ENCODE assay signal across 8 mouse cellular contexts in genomic region chr1:137927953-137928352, GRCm38 (mm10).
A peak's percentile ranks its signal among the peaks of the same experiment; 100 is the strongest.
DNase-seq lines count a peak whose midpoint lies in the region; ATAC-seq and TF ChIP-seq lines count a peak whose summit lies in the region.

No protein-coding gene starts in this region.

- no peaks in the 10 kb centered on the region for H3K9me3 ChIP-seq in hindbrain, postnatal 0 days (ENCODE audit: low read length)
- H3K9me3 ChIP-seq in limb, embryonic 10.5 days (replicated peaks) = no peaks in the 10 kb centered on the region
- no peaks in the 10 kb centered on the region for H3K9me3 ChIP-seq in midbrain, embryonic 15.5 days

- DNase-seq in adrenal gland, adult 2 months = peak; percentile 72
- peak; percentile 83 for DNase-seq in embryo, embryonic 10 days (ENCODE audit: low spot score)
- peak; percentile 61 for DNase-seq in gastrocnemius, postnatal 25 days
- DNase-seq in hindbrain, postnatal 0 days (ENCODE audit: low spot score) = peak; percentile 87
- peak; percentile 64 for DNase-seq in limb, embryonic 10.5 days (ENCODE audit: low spot score)
- DNase-seq in urinary bladder, postnatal 25 days (ENCODE audit: low spot score) = peak; percentile 28

- WGBS in hindbrain, postnatal 0 days = 8% methylated on average over 11 of the region's 11 CpGs
- 40% methylated on average over 11 of the region's 11 CpGs for WGBS in limb, embryonic 10.5 days
- 11% methylated on average over 11 of the region's 11 CpGs for WGBS in midbrain, embryonic 15.5 days

- no peaks in the 10 kb centered on the region for H3K27me3 ChIP-seq in hindbrain, postnatal 0 days (ENCODE audit: insufficient read depth, low read length)
- H3K27me3 ChIP-seq in limb, embryonic 10.5 days (ENCODE audit: low read depth, poor library complexity, severe bottlenecking) = no peaks in the 10 kb centered on the region
- H3K27me3 ChIP-seq in midbrain, embryonic 15.5 days (replicated peaks) = no peaks in the 10 kb centered on the region

- peaks cover 12% of the 10 kb centered on the region; the same call in 1 of the 2 replicates for H3K36me3 ChIP-seq in hindbrain, postnatal 0 days (ENCODE audit: insufficient read depth, low read length)
- H3K36me3 ChIP-seq in limb, embryonic 10.5 days = peaks cover 56% of the 10 kb centered on the region
- no peaks in the 10 kb centered on the region for H3K36me3 ChIP-seq in midbrain, embryonic 15.5 days (replicated peaks)

- H3K4me1 ChIP-seq in hindbrain, postnatal 0 days (ENCODE audit: insufficient read depth, low read length) = peaks cover 10% of the 10 kb centered on the region
- peaks cover 22% of the 10 kb centered on the region for H3K4me1 ChIP-seq in limb, embryonic 10.5 days
- H3K4me1 ChIP-seq in midbrain, embryonic 15.5 days = peaks cover 47% of the 10 kb centered on the region

- peak overlapping the region; percentile 44 for H3K4me2 ChIP-seq in hindbrain, postnatal 0 days (ENCODE audit: low read depth, low read length)
- H3K4me2 ChIP-seq in midbrain, embryonic 15.5 days = peak overlapping the region; percentile 31

- ATAC-seq in hindbrain, postnatal 0 days = peak; percentile 90
- peak; percentile 88 for ATAC-seq in midbrain, embryonic 15.5 days (replicated peaks)
- ATAC-seq in megakaryocyte progenitor cell, adult 5-6 weeks (replicated peaks; ENCODE audit: poor library complexity) = no peak

- peak overlapping the region; percentile 37; the same call in 1 of the 2 replicates for H3K9ac ChIP-seq in hindbrain, postnatal 0 days (replicated peaks; ENCODE audit: low read length)
- H3K9ac ChIP-seq in midbrain, embryonic 15.5 days = peak overlapping the region; percentile 27; the same call in 1 of the 2 replicates

- H3K4me3 ChIP-seq in hindbrain, postnatal 0 days (ENCODE audit: low read length) = peak overlapping the region; percentile 4; the same call in 1 of the 2 replicates
- no peak overlapping the region for H3K4me3 ChIP-seq in limb, embryonic 10.5 days
- 0 out of 2 replicates have a peak overlapping the region, but pooled peaks have one; percentile 12 for H3K4me3 ChIP-seq in midbrain, embryonic 15.5 days

- no peak for TF ChIP-seq CTCF in hindbrain, postnatal 0 days (IDR thresholded peaks at IDR 0.05; ENCODE audit: low read depth)

- peak overlapping the region; percentile 78 for H3K27ac ChIP-seq in hindbrain, postnatal 0 days
- H3K27ac ChIP-seq in limb, embryonic 10.5 days = peak overlapping the region; percentile 65
- peak overlapping the region; percentile 81 for H3K27ac ChIP-seq in midbrain, embryonic 15.5 days

Comparison
In these comparisons a context has a peak if more than half of its experiments do, and no peak if none do; other contexts are left out.
1. DNase-seq: peak in every context shown above with its lines; median percentile 87 in hindbrain, postnatal 0 days; 83 in embryo, embryonic 10 days; 72 in adrenal gland, adult 2 months; 64 in limb, embryonic 10.5 days; 61 in gastrocnemius, postnatal 25 days; 28 in urinary bladder, postnatal 25 days.